Mouse (Mus musculus) ES-Bruce4 (cell line): ENCODE measurements around the gene Nlrp3. TPM values are rescaled to one million over a fixed set of nuclear protein-coding genes. Genes with fewer than 3 reads are reported as not detected.
A peak's percentile ranks its signal among the peaks of the same experiment; 100 is the strongest.

Experiments
- H3K27ac ChIP-seq: 2 replicates; pipeline ENCODE4 v1.5.1; 2012; ENCODE audit warnings: low read length, inconsistent platforms; ENCODE audit not compliant: insufficient read depth
- H3K27me3 ChIP-seq: 2 replicates; pipeline ENCODE4 v1.6.1; 2012; ENCODE audit warnings: mild to moderate bottlenecking, low read length, inconsistent platforms; ENCODE audit not compliant: control insufficient read depth, poor library complexity, insufficient read depth, severe bottlenecking
- H3K36me3 ChIP-seq: 2 replicates; pipeline ENCODE4 v1.6.1; 2012; ENCODE audit warnings: inconsistent platforms, mild to moderate bottlenecking, low read length, moderate library complexity; ENCODE audit not compliant: control insufficient read depth, poor library complexity, insufficient read depth, severe bottlenecking
- H3K4me1 ChIP-seq: one replicate; pipeline ENCODE4 v1.8.1; 2011; ENCODE audit warnings: low read length; ENCODE audit not compliant: control insufficient read depth, insufficient read depth
- H3K4me3 ChIP-seq: 2 replicates; pipeline ENCODE4 v1.5.1; 2011; ENCODE audit warnings: low read depth, mild to moderate bottlenecking, low read length
- H3K9ac ChIP-seq: 2 replicates; pipeline ENCODE4 v1.6.1; 2012; ENCODE audit warnings: low read depth, mild to moderate bottlenecking, inconsistent platforms; ENCODE audit not compliant: poor library complexity, severe bottlenecking
- H3K9me3 ChIP-seq: replicated peaks from 2 replicates; pipeline ENCODE4 v1.6.1; 2012; ENCODE audit warnings: mild to moderate bottlenecking, low read length, inconsistent platforms; ENCODE audit not compliant: control insufficient read depth, poor library complexity, insufficient read depth, severe bottlenecking
- CTCF ChIP-seq: IDR thresholded peaks from one replicate; pipeline ENCODE4 v1.8.1; 2011; ENCODE audit warnings: low read depth, low read length
- EP300 ChIP-seq: IDR thresholded peaks from 2 replicates; pipeline ENCODE4 v1.6.1; 2011; ENCODE audit warnings: low read depth, low read length; ENCODE audit not compliant: insufficient read depth
- POLR2A ChIP-seq: IDR thresholded peaks from one replicate; pipeline ENCODE4 v1.8.1; 2011; ENCODE audit warnings: low read length; ENCODE audit not compliant: insufficient read depth
- polyA plus RNA-seq: library from polyadenylated mRNA; stranded (reverse); fragments of >200 nt; gene quantifications from 2 replicates; pipeline ENCODE4 v1.2.4, GENCODE M21; 2011; ENCODE audit warnings: low read depth; ENCODE audit not compliant: missing spikeins, insufficient read depth, insufficient read length

Gene Nlrp3
- polyA plus RNA-seq, 1 experiment, result not detected

- Histone ChIP-seq H3K36me3 (no peaks in the 10 kb centered on the region), H3K4me1 (peaks cover 8% of the 10 kb centered on the region), H3K27ac (no peak overlapping the region), H3K4me3 (no peak overlapping the region), H3K9me3 (no peaks in the 10 kb centered on the region), H3K9ac (no peak overlapping the region), H3K27me3 (no peaks in the 10 kb centered on the region)
- TF ChIP-seq CTCF, result no peak
- TF ChIP-seq POLR2A, result no peak
- no peak for TF ChIP-seq EP300
Observed at GRCm38 (mm10) chr11:59514789-59515188, 26.6 kb upstream of the Nlrp3 start.

- TF ChIP-seq POLR2A (no peak), CTCF (no peak), EP300 (no peak)
- Histone ChIP-seq H3K27me3 (no peaks in the 10 kb centered on the region), H3K4me3 (no peak overlapping the region), H3K36me3 (no peaks in the 10 kb centered on the region), H3K9ac (no peak overlapping the region), H3K27ac (no peak overlapping the region), H3K4me1 (peaks cover 8% of the 10 kb centered on the region), H3K9me3 (no peaks in the 10 kb centered on the region)
Observed at GRCm38 (mm10) chr11:59517441-59517840, 23.9 kb upstream of the Nlrp3 start.

- Histone ChIP-seq H3K27me3 (no peaks in the 10 kb centered on the region), H3K9ac (no peak overlapping the region), H3K4me3 (no peak overlapping the region), H3K36me3 (no peaks in the 10 kb centered on the region), H3K27ac (peak overlapping the region; percentile 28), H3K9me3 (no peaks in the 10 kb centered on the region), H3K4me1 (peaks cover 7% of the 10 kb centered on the region)
- TF ChIP-seq CTCF (no peak), POLR2A (no peak), EP300 (no peak)
Observed at GRCm38 (mm10) chr11:59518226-59518625, 23.1 kb upstream of the Nlrp3 start.

GRCm38 (mm10) chr11:59519741-59520495 is 21.4 kb upstream of the Nlrp3 start:
- peak overlapping the region; percentile 48 for H3K9ac ChIP-seq
- no peaks in the 10 kb centered on the region for H3K27me3 ChIP-seq
- H3K4me3 ChIP-seq, result no peak overlapping the region; the same call in 1 of the 2 replicates
- TF ChIP-seq EP300, result no peak
- peak; percentile 12 for TF ChIP-seq POLR2A
- no peak for TF ChIP-seq CTCF
- peak overlapping the region; percentile 46 for H3K27ac ChIP-seq
- H3K36me3 ChIP-seq, result no peaks in the 10 kb centered on the region
- peaks cover 7% of the 10 kb centered on the region for H3K4me1 ChIP-seq
- H3K9me3 ChIP-seq, result peaks cover 4% of the 10 kb centered on the region; the same call in 1 of the 2 replicates

- H3K27ac ChIP-seq, result no peak overlapping the region
- H3K36me3 ChIP-seq, result no peaks in the 10 kb centered on the region
- no peak overlapping the region for H3K4me3 ChIP-seq
- no peak for TF ChIP-seq CTCF
- no peak for TF ChIP-seq POLR2A
- H3K9ac ChIP-seq, result no peak overlapping the region
- H3K27me3 ChIP-seq, result no peaks in the 10 kb centered on the region
- peaks cover 5% of the 10 kb centered on the region for H3K4me1 ChIP-seq
- H3K9me3 ChIP-seq, result peaks cover 4% of the 10 kb centered on the region; the same call in 1 of the 2 replicates
Observed at GRCm38 (mm10) chr11:59524150-59524549, 17.2 kb upstream of the Nlrp3 start.

GRCm38 (mm10) chr11:59525237-59525636 is 16.1 kb upstream of the Nlrp3 start:
- Histone ChIP-seq H3K9ac (peak overlapping the region; percentile 41; the same call in 1 of the 2 replicates), H3K36me3 (no peaks in the 10 kb centered on the region), H3K9me3 (peaks cover 4% of the 10 kb centered on the region; the same call in 1 of the 2 replicates), H3K27ac (no peak overlapping the region), H3K4me3 (no peak overlapping the region), H3K27me3 (no peaks in the 10 kb centered on the region), H3K4me1 (peaks cover 5% of the 10 kb centered on the region)
- TF ChIP-seq CTCF (peak; percentile 73), POLR2A (no peak), EP300 (no peak)
